Mouse (Mus musculus) embryonic fibroblast, embryonic 13.5 days (primary cell): ENCODE measurements around the gene Rpusd2. TPM values are rescaled to one million over a fixed set of nuclear protein-coding genes. Genes with fewer than 3 reads are reported as not detected.

Source experiments
- H3K27ac ChIP-seq: 2 replicates; pipeline ENCODE4 v1.5.1; 2012; ENCODE audit warnings: low read length, control low read depth, inconsistent platforms; ENCODE audit not compliant: insufficient read depth
- H3K4me1 ChIP-seq: 2 replicates; pipeline ENCODE4 v1.6.1; 2011; ENCODE audit warnings: low read length; ENCODE audit not compliant: control insufficient read depth, insufficient read depth
- H3K4me3 ChIP-seq: 2 replicates; pipeline ENCODE4 v1.5.1; 2011; ENCODE audit warnings: mild to moderate bottlenecking, control low read depth, low read length; ENCODE audit not compliant: insufficient read depth
- CTCF ChIP-seq: IDR thresholded peaks from 2 replicates; pipeline ENCODE4 v1.5.1; 2011; ENCODE audit warnings: mild to moderate bottlenecking, control low read depth, low read length, moderate library complexity, borderline replicate concordance; ENCODE audit not compliant: insufficient read depth
- POLR2A ChIP-seq: IDR thresholded peaks from 2 replicates; pipeline ENCODE4 v1.6.1; 2011; ENCODE audit warnings: low read depth, mild to moderate bottlenecking, control low read depth, low read length, moderate library complexity
- polyA plus RNA-seq: library from polyadenylated mRNA; stranded (reverse); fragments of >200 nt; gene quantifications from 2 replicates; pipeline ENCODE4 v1.2.4, GENCODE M21; 2011; ENCODE audit warnings: low read depth; ENCODE audit not compliant: missing spikeins, insufficient read length

The Rpusd2 gene
- polyA plus RNA-seq: 3.9 and 4.2 TPM in 2 replicates

GRCm38 (mm10) chr2:119034656-119035396 is at the start of gene Rpusd2:
Gene Rpusd2 (plus strand): TSS chr2:119034790.
- no peak within 1 kb of the TSS for H3K27ac ChIP-seq
- peak within 1 kb of the TSS; percentile 71 for H3K4me3 ChIP-seq
- H3K4me1 ChIP-seq: peaks cover 4% of the 10 kb centered on the region; the same call in 1 of the 2 replicates
- TF ChIP-seq POLR2A (peak; percentile 87), CTCF (peak; percentile 24; the same call in 1 of the 2 replicates)

GRCm38 (mm10) chr2:118995490-118995889 is 39.1 kb upstream of the Rpusd2 start:
- Histone ChIP-seq H3K4me3 (no peak overlapping the region), H3K27ac (no peak overlapping the region), H3K4me1 (no peaks in the 10 kb centered on the region)
- TF ChIP-seq POLR2A (no peak), CTCF (no peak)

GRCm38 (mm10) chr2:118995919-118996797 is 38.4 kb upstream of the Rpusd2 start:
- H3K4me1 ChIP-seq: no peaks in the 10 kb centered on the region
- no peak overlapping the region for H3K4me3 ChIP-seq
- H3K27ac ChIP-seq: no peak overlapping the region
- TF ChIP-seq POLR2A: no peak
- no peak for TF ChIP-seq CTCF

- Histone ChIP-seq H3K27ac (no peak overlapping the region), H3K4me1 (no peaks in the 10 kb centered on the region)
- TF ChIP-seq POLR2A (no peak), CTCF (no peak)
Observed at GRCm38 (mm10) chr2:118996798-118997105, 37.8 kb upstream of the Rpusd2 start.

GRCm38 (mm10) chr2:118998115-118998866 is 36.3 kb upstream of the Rpusd2 start:
- Histone ChIP-seq H3K4me3 (no peak overlapping the region), H3K4me1 (no peaks in the 10 kb centered on the region), H3K27ac (no peak overlapping the region)
- no peak for TF ChIP-seq POLR2A
- TF ChIP-seq CTCF: no peak

More at GRCm38 (mm10) chr2:118996798-118997105, 37.8 kb upstream of the Rpusd2 start:
- no peak overlapping the region for H3K4me3 ChIP-seq

GRCm38 (mm10) chr2:118999025-118999639 is 35.5 kb upstream of the Rpusd2 start:
- TF ChIP-seq CTCF: no peak
- TF ChIP-seq POLR2A: no peak
- Histone ChIP-seq H3K4me3 (no peak overlapping the region), H3K4me1 (no peaks in the 10 kb centered on the region), H3K27ac (no peak overlapping the region)

- H3K4me1 ChIP-seq: no peaks in the 10 kb centered on the region; the same call in 1 of the 2 replicates
- no peak for TF ChIP-seq CTCF
- no peak for TF ChIP-seq POLR2A
- H3K4me3 ChIP-seq: no peak overlapping the region
- H3K27ac ChIP-seq: no peak overlapping the region
Observed at GRCm38 (mm10) chr2:119006886-119007285, 27.7 kb upstream of the Rpusd2 start.

GRCm38 (mm10) chr2:119009376-119009775 is 25.2 kb upstream of the Rpusd2 start:
- Histone ChIP-seq H3K4me1 (no peaks in the 10 kb centered on the region; the same call in 1 of the 2 replicates), H3K4me3 (no peak overlapping the region), H3K27ac (no peak overlapping the region)
- no peak for TF ChIP-seq CTCF
- no peak for TF ChIP-seq POLR2A

- Histone ChIP-seq H3K4me3 (no peak overlapping the region), H3K4me1 (peaks cover 2% of the 10 kb centered on the region; the same call in 1 of the 2 replicates), H3K27ac (no peak overlapping the region)
- TF ChIP-seq CTCF (no peak), POLR2A (no peak)
Observed at GRCm38 (mm10) chr2:119014989-119015388, 19.6 kb upstream of the Rpusd2 start.
